Mouse (Mus musculus) G1E-ER4 (cell line): Measurements from ENCODE around the gene Ttc12. TPM values are rescaled to one million over a fixed set of nuclear protein-coding genes. Genes with fewer than 3 reads are reported as not detected.

Experiments
- GATA1 ChIP-seq: IDR thresholded peaks from one replicate; pipeline ENCODE4 v1.8.0; 2012; ENCODE audit warnings: low read length, inconsistent platforms
- polyA plus RNA-seq: library from polyadenylated mRNA; stranded (reverse); fragments of >175 nt; gene quantifications from 2 replicates; pipeline ENCODE4 v1.2.3, GENCODE M21; 2012

The Ttc12 gene
- polyA plus RNA-seq, 1 experiment = not detected

DNA sequence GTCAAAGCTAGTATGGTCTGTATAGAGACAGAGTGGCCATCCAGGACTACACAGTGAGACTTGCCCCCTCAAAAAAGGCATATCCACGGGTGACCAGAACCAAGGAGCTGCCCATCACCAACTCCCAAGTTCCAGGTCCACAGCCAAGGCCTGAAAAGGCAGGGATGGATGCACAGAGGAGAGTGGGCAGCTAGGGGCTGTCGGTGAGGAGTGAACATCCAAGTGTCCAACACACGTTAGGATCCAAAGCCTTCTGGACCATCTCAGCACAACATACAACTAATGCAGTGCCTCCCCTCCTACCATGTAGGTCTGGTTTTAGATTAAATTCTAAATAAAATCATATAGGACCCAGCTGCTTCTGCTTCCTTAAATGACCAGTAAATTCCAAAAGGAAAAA, 29.9 kb downstream of the Ttc12 start:
- no peak for TF ChIP-seq GATA1

DNA sequence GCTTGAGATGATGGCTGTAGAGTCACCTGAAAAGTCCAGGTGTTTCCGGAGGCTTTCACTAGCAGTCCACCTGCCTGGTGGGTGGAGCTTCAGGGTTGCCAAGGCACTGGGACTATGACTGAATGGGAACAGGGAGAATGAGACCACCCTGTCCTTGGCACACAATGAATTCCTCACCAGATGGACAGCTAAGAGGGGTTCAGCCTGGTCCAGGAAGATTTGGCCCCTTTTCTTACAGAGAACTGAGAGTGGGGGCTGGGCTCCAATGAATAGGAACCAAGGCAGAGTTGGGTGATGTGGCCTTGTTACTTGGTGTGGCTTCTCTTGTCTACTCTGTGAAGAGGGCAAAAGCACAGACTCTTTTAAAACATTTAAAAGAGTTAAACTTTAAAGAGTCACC, 33.6 kb downstream of the Ttc12 start:
- TF ChIP-seq GATA1 = no peak

DNA sequence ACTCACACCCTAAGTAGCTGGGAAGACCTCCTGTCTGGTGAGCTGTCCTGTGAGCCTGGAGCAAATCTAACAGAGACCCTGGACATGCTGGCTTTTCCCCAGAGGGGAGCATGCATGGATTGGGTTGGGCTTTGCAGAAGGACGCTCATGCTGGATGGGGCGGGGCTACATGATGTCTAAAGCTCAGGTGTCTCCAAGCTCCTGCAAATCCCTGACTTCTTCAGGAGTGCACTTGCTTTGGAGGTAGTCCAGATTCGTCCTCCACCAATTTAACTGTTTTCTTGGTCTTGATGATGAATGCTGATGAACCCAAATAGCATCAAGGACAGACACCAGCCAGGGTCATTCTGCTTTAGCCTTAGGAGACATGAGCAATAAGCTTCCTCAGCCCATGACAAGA, 35.5 kb downstream of the Ttc12 start:
- TF ChIP-seq GATA1 = no peak

DNA sequence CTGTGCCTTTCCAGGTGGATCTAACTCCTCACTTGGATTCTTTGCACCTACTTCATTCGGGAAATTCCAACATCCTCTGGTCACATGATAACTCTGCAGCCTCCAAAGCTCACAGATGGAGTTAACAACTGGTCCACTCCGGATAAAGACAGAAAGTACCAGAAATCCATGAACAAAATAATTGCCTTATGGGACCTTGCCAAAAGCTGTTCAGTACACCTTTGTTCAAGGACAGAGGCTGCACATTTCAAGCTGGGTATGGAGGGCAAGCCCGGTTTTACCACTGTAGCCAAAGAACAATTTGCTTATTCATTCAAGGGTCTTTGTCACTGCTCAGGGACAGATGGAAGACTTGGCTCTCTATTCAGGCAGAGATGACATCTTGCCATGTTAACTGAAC, 43.4 kb downstream of the Ttc12 start:
- no peak for TF ChIP-seq GATA1

DNA sequence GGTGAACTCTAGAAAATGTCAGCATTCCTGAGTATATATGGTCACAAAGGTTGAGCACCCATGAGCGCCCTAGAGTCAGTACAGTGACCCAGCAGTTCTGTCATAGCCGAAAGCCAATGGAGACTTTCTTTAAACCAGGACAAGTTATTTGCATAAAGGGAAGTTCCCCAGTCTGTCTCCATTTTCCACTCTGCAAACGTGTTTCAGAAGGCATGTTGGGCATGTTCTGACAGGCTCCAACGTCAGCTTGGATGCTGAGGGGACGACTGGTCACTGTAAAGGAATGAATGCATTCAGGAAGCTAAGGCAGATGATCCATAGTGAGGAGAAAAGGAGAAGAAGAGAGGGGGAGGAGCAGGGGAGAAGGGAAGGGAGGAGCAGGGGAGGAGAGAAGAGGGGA, 58.5 kb downstream of the Ttc12 start:
- no peak for TF ChIP-seq GATA1

DNA sequence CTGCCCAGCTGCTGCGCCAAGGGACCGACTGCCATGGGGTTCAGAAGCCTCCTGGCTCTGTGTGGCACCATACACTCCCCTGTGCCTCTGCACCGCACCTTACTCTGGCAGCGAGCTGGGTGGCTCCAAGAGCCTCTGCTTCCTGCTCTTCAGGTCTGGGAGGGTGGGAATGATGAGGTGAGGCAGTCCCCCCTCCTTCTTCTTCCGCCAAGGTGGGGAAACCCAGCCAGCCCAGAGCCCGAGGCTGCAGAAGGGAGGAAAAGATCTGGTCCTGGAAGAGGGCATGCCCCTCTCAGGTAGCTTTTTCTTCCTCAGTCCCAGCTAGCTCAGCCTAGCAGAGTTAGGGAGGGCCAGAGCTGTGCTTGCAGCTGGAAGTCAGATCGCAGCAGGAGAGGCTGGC, 59.1 kb downstream of the Ttc12 start, which contains the start of gene Ankk1:
Gene Ankk1, minus strand, starts transcription at position 101 of the 400 bp plus-strand sequence.
- no peak for TF ChIP-seq GATA1

DNA sequence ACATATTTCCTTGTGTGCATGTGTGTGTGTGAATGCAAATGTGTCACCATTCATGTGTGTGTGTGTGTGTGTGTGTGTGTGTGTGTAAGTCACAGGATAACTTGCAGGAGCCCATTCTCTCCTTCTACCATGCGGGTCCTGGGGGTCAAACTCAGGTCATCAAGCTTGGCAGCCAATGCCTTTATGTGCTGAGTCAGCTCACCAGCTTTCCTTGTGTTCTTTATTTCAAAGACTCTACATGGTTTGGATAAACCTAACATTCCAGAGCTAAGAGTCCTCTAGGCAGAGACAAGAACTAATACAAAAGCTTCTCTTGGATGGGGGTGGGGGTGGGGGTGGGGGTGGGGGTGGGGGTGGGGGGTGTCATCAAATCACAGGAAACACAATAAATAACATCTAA, 60.4 kb downstream of the Ttc12 start:
- TF ChIP-seq GATA1 = no peak

DNA sequence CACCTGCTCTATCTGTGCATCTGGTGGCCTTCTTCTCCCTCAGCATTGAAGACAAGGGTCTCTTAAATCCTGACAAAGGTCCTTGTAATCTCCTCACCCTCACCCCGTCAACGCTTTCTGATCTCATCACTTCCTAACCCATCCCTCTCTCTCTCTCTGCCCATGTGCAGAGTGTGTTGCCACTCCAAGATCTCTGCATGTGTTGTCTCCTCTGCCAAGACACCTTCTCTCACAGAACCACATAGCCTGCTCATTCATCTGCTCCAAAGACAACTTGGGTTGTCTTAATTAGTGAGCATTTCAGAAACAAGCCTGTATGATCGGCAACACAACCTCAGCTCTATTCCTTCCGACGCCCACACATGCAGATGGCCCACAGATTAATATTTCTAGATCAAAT, 62.2 kb downstream of the Ttc12 start:
- TF ChIP-seq GATA1 = no peak

DNA sequence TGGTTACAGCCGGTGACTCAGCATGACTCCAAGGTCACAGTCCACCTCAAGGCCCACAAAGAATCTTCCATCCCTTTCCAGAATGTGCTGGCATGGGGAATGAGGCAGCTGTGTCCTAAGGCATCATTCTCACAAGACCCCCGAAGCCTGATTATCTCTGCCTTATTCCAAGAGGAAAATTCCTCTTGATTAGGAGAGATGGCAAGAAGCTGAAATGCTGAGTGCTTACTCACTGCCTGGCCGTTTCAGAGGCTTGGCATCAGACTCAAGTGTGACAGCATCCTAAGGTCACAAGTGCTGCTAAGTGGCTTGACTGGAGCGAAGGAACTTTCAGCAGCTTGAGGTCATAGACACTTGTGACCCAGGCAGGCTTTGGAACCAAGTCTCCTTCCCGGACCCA, 75.4 kb downstream of the Ttc12 start:
- TF ChIP-seq GATA1 = no peak

DNA sequence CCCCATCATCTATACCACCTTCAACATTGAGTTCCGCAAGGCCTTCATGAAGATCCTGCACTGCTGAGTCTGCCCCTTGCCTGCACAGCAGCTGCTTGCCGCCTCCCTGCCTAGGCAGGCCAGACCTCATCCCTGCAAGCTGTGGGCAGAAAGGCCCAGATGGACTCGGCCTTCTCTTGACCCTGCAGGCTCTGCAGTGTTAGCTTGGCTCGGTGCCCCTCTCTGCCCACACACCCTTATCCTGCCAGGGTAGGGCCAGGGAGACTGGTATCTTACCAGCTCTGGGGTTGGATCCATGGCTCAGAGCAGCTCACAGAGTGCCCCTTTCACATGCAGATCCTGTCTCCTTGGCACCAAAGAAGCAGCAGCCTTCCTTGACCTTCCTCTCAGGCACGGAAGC, 79.0 kb downstream of the Ttc12 start:
- no peak for TF ChIP-seq GATA1

DNA sequence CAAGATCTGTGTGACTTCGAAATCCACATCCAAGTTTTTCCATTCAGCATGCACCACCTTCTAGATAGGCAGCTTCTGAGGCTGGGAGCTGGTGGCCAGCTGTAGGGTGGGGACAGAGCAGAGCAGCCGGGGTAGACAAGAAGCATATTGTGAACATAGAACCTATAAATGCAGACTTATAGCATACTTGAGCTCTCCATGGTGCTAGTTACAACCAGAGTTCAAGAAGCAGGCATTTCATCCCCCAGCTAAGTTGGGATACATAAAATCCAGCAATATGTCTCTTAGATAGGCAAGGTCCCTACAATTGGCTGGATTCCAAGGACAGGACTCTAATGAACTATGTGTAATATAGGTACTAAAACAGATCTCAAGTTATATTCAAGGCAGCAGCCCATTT, 82.3 kb downstream of the Ttc12 start:
- TF ChIP-seq GATA1 = no peak

DNA sequence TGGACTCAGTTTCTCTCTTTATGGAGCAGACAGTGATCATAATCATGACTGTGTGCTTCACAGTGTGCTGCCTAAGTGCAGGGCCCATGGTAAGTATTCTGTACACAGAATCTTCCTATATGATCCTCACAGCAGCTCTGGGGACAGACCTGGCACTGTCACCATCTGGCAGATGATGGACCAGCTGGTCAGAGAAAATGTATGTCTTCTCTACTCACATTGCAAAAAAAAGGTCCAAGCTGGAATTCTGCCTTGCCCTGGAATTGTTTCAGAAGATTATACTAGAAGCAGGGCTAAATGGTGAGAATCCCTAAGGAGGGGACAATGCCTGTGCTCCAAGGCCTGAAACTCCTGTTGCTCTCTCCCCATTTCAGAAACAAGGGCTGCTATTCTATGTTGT, 90.0 kb downstream of the Ttc12 start:
- no peak for TF ChIP-seq GATA1

DNA sequence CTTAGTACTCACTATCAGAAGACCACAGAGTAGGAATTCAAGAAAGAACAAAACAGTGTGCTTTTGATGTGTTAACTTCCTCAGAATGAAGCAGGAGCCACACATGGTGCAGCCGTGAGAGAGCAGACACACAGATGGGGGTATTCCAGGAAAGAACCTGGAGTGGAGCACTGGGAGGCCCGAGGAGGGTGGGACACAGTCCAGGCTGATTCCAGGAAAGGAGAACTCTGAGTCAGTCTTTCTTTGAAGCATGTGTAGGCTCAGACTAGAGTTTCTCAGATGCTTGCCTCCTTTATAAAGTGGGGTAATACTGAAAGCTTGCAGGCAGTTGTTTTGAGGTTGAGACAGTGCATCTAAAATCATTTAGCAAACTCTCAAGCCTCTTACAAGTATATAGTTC, 93.8 kb downstream of the Ttc12 start:
- TF ChIP-seq GATA1 = no peak

Other genes with a start within 250 kb of the Ttc12 start
- gene Gm4894, start 235.7 kb downstream of the Ttc12 start, polyA plus RNA-seq = not detected in 2 replicates
- not detected in 2 replicates for gene Drd2, start 145.6 kb downstream of the Ttc12 start, polyA plus RNA-seq
- gene Ankk1, start 59.2 kb downstream of the Ttc12 start, polyA plus RNA-seq = not detected in 2 replicates